Mouse (Mus musculus) urinary bladder, postnatal 10 days (tissue): ENCODE results near the gene Olfr1212.

Experiments
- DNase-seq: peaks from one replicate; pipeline ENCODE4 v3.0.0; 2022; ENCODE audit warnings: low spot score

Olfr1212 gene

GRCm38 (mm10) chr2:88953669-88954068 lies at the start of gene Olfr1212:
Gene Olfr1212, plus strand, starts transcription at chr2:88953969.
- DNase-seq: no peak

GRCm38 (mm10) chr2:88915057-88915456 lies 38.7 kb upstream of the Olfr1212 start, which contains the start of gene Olfr1209:
Gene Olfr1209, minus strand, starts transcription at chr2:88915157.
- DNase-seq: no peak

GRCm38 (mm10) chr2:88938011-88938410 lies 15.8 kb upstream of the Olfr1212 start, which contains the start of gene Olfr1211:
Gene Olfr1211, minus strand, starts transcription at chr2:88938111.
- DNase-seq: no peak

GRCm38 (mm10) chr2:88980181-88980580 lies 26.4 kb downstream of the Olfr1212 start, which contains the start of gene Gm13762:
Gene Gm13762, minus strand, starts transcription at chr2:88980281.
- no peak for DNase-seq

- no peak for DNase-seq
Measured at GRCm38 (mm10) chr2:88992553-88992952, 38.8 kb downstream of the Olfr1212 start, which contains the start of gene Olfr1214. Gene Olfr1214, minus strand, starts transcription at chr2:88992653.

- DNase-seq: no peak
Measured at GRCm38 (mm10) chr2:89006873-89007272, 53.1 kb downstream of the Olfr1212 start, which contains the start of gene Olfr1215. Gene Olfr1215, minus strand, starts transcription at chr2:89006973.
